Mouse (Mus musculus) bone marrow macrophage, adult 2 months (primary cell): ENCODE results near the gene Chchd10.

Experiments used
- CTCF ChIP-seq: IDR thresholded peaks from 2 replicates; pipeline ENCODE4 v1.5.1; 2012; ENCODE audit warnings: low read depth, mild to moderate bottlenecking, low read length, moderate library complexity
- POLR2A ChIP-seq: IDR thresholded peaks from 2 replicates; pipeline ENCODE4 v1.6.1; 2012; ENCODE audit warnings: mild to moderate bottlenecking, low read depth, low read length, borderline replicate concordance

DNA sequence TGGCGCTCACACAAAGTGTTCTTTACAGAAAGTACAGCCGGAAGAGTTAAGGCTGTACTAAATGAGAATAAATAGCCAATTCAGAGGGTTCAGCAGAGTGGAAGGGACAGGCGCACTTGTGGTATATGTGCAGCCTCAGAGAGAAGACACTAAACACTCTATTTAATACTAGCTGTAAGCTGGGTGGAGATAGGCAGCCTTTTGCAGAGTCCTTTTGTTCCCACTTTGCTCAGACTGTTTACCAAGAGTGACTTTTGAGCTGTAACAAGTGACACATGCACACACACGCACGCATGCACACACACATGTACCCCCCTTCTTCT lies 45.9 kb downstream of the Chchd10 start:
- TF ChIP-seq CTCF = no peak
- no peak for TF ChIP-seq POLR2A
